ENCODE assay signal across 26 mouse cellular contexts in genomic region chr12:46378914-46379313, GRCm38 (mm10).
DNase-seq lines count a peak whose midpoint lies in the region; ATAC-seq and TF ChIP-seq lines count a peak whose summit lies in the region.
"Had no signal": no experiment of that assay in that cellular context is flagged by ENCODE, and none has a peak within 500 bp of the region (broad histone marks: within the 10 kb centered on the region; RNA-seq: fewer than 3 reads in every experiment).

No protein-coding gene starts in this region.

- no peak overlapping the region for H3K4me3 ChIP-seq in embryonic facial prominence, embryonic 11.5 days (ENCODE audit: low read depth, low read length)
- H3K4me3 ChIP-seq in embryonic facial prominence, embryonic 10.5 days = no peak overlapping the region
- no peak overlapping the region for H3K4me3 ChIP-seq in forebrain, embryonic 15.5 days
- no peak overlapping the region for H3K4me3 ChIP-seq in forebrain, embryonic 12.5 days (replicated peaks)
- no peak overlapping the region for H3K4me3 ChIP-seq in forebrain, postnatal 0 days (ENCODE audit: low read depth, low read length)
- H3K4me3 ChIP-seq in forebrain, embryonic 11.5 days (ENCODE audit: low read depth, low read length) = no peak overlapping the region
- H3K4me3 ChIP-seq: embryonic facial prominence, embryonic 13.5 days; embryonic facial prominence, embryonic 15.5 days; erythroblast, embryonic 14.5 days; gastrocnemius, adult 2 months had no signal

- H3K36me3 ChIP-seq in embryonic facial prominence, embryonic 11.5 days (replicated peaks; ENCODE audit: control insufficient read depth, insufficient read depth, low read depth, low read length) = no peaks in the 10 kb centered on the region
- no peaks in the 10 kb centered on the region for H3K36me3 ChIP-seq in embryonic facial prominence, embryonic 10.5 days (replicated peaks)
- no peaks in the 10 kb centered on the region for H3K36me3 ChIP-seq in forebrain, embryonic 15.5 days
- H3K36me3 ChIP-seq in forebrain, embryonic 12.5 days (replicated peaks) = no peaks in the 10 kb centered on the region
- no peaks in the 10 kb centered on the region for H3K36me3 ChIP-seq in forebrain, postnatal 0 days (ENCODE audit: insufficient read depth)
- H3K36me3 ChIP-seq in forebrain, embryonic 11.5 days (ENCODE audit: control insufficient read depth, insufficient read depth, low read length) = no peaks in the 10 kb centered on the region
- H3K36me3 ChIP-seq: embryonic facial prominence, embryonic 13.5 days; embryonic facial prominence, embryonic 15.5 days; G1E had no signal

- H3K9ac ChIP-seq in embryonic facial prominence, embryonic 11.5 days (replicated peaks; ENCODE audit: low read length) = no peak overlapping the region
- no peak overlapping the region for H3K9ac ChIP-seq in forebrain, embryonic 15.5 days (replicated peaks)
- H3K9ac ChIP-seq in forebrain, embryonic 12.5 days = no peak overlapping the region
- H3K9ac ChIP-seq in forebrain, postnatal 0 days = no peak overlapping the region
- H3K9ac ChIP-seq in forebrain, embryonic 11.5 days (ENCODE audit: low read length) = no peak overlapping the region
- H3K9ac ChIP-seq: embryonic facial prominence, embryonic 13.5 days; embryonic facial prominence, embryonic 15.5 days had no signal

- H3K27ac ChIP-seq in embryonic facial prominence, embryonic 11.5 days (replicated peaks; ENCODE audit: low read depth, low read length) = no peak overlapping the region
- no peak overlapping the region for H3K27ac ChIP-seq in embryonic facial prominence, embryonic 10.5 days (replicated peaks)
- no peak overlapping the region for H3K27ac ChIP-seq in forebrain, embryonic 15.5 days (replicated peaks)
- H3K27ac ChIP-seq in forebrain, embryonic 12.5 days = no peak overlapping the region
- H3K27ac ChIP-seq in forebrain, postnatal 0 days (ENCODE audit: low read depth, low read length) = no peak overlapping the region
- H3K27ac ChIP-seq in forebrain, embryonic 11.5 days (ENCODE audit: low read depth, low read length) = no peak overlapping the region
- H3K27ac ChIP-seq: embryonic facial prominence, embryonic 13.5 days; embryonic facial prominence, embryonic 15.5 days; gastrocnemius, adult 2 months had no signal

- peak; percentile 25 for DNase-seq in embryonic facial prominence, embryonic 11.5 days (ENCODE audit: low spot score)
- DNase-seq in embryonic facial prominence, embryonic 10.5 days (ENCODE audit: low spot score) = no peak
- DNase-seq in forebrain, postnatal 0 days = peak; percentile 10
- no peak for DNase-seq in forebrain, embryonic 11.5 days (ENCODE audit: low spot score)
- DNase-seq: adrenal gland, adult 8-10 months; adrenal gland, postnatal 14 days; adrenal gland, postnatal 36 days; B cell, adult 2 months; cerebellum, adult 11 months; cerebellum, adult 18-20 months; cerebellum, adult 8-10 months; cerebellum, adult 9-11 months; cerebellum, postnatal 14 days; cerebellum, postnatal 36 days; embryo, embryonic 11 days; gastrocnemius, adult 2 months had no signal

- H3K4me2 ChIP-seq in embryonic facial prominence, embryonic 11.5 days (ENCODE audit: low read depth, low read length) = no peak overlapping the region
- no peak overlapping the region for H3K4me2 ChIP-seq in forebrain, embryonic 15.5 days (replicated peaks)
- H3K4me2 ChIP-seq in forebrain, embryonic 12.5 days = no peak overlapping the region
- H3K4me2 ChIP-seq in forebrain, postnatal 0 days (ENCODE audit: low read depth) = no peak overlapping the region
- no peak overlapping the region for H3K4me2 ChIP-seq in forebrain, embryonic 11.5 days (ENCODE audit: low read depth, low read length, severe bottlenecking)
- H3K4me2 ChIP-seq: embryonic facial prominence, embryonic 13.5 days; embryonic facial prominence, embryonic 15.5 days had no signal

- no peak for TF ChIP-seq CTCF in forebrain, postnatal 0 days (IDR thresholded peaks at IDR 0.05; ENCODE audit: low read depth)

- H3K27me3 ChIP-seq in embryonic facial prominence, embryonic 11.5 days (ENCODE audit: control insufficient read depth, insufficient read depth, low read length) = no peaks in the 10 kb centered on the region
- H3K27me3 ChIP-seq in embryonic facial prominence, embryonic 10.5 days (replicated peaks; ENCODE audit: low read depth, poor library complexity, severe bottlenecking) = no peaks in the 10 kb centered on the region
- H3K27me3 ChIP-seq in forebrain, embryonic 15.5 days = no peaks in the 10 kb centered on the region
- no peaks in the 10 kb centered on the region for H3K27me3 ChIP-seq in forebrain, embryonic 12.5 days
- no peaks in the 10 kb centered on the region for H3K27me3 ChIP-seq in forebrain, postnatal 0 days (ENCODE audit: insufficient read depth, low read length)
- H3K27me3 ChIP-seq in forebrain, embryonic 11.5 days (ENCODE audit: control insufficient read depth, insufficient read depth, low read length) = no peaks in the 10 kb centered on the region
- H3K27me3 ChIP-seq: CH12.LX; embryonic facial prominence, embryonic 13.5 days; embryonic facial prominence, embryonic 15.5 days; Patski had no signal

- no peak for ATAC-seq in embryonic facial prominence, embryonic 11.5 days (replicated peaks; ENCODE audit: insufficient number of reproducible peaks, low FRiP score, low TSS enrichment, low read depth)
- ATAC-seq in forebrain, embryonic 15.5 days (replicated peaks) = 0 out of 2 replicates have a peak, but pooled peaks have one; percentile 58
- no peak for ATAC-seq in forebrain, embryonic 12.5 days (ENCODE audit: low FRiP score)
- no peak; the same call in 1 of the 2 replicates for ATAC-seq in forebrain, postnatal 0 days
- ATAC-seq in forebrain, embryonic 11.5 days (replicated peaks; ENCODE audit: low FRiP score) = no peak
- ATAC-seq: activated CD4-positive, CD25-positive, alpha-beta regulatory T cell, adult 4 months; CD4-positive, CD25-positive, alpha-beta regulatory T cell, adult 4 months; Patski had no signal

- H3K9me3 ChIP-seq in embryonic facial prominence, embryonic 11.5 days (replicated peaks; ENCODE audit: control insufficient read depth, low read length) = no peaks in the 10 kb centered on the region
- H3K9me3 ChIP-seq in embryonic facial prominence, embryonic 10.5 days = no peaks in the 10 kb centered on the region
- H3K9me3 ChIP-seq in forebrain, embryonic 15.5 days = no peaks in the 10 kb centered on the region
- no peaks in the 10 kb centered on the region for H3K9me3 ChIP-seq in forebrain, embryonic 12.5 days
- no peaks in the 10 kb centered on the region for H3K9me3 ChIP-seq in forebrain, postnatal 0 days (ENCODE audit: low read length)
- H3K9me3 ChIP-seq in forebrain, embryonic 11.5 days (ENCODE audit: control insufficient read depth, low read length) = no peaks in the 10 kb centered on the region
- H3K9me3 ChIP-seq: embryonic facial prominence, embryonic 13.5 days; embryonic facial prominence, embryonic 15.5 days; G1E had no signal

- H3K4me1 ChIP-seq in embryonic facial prominence, embryonic 11.5 days (ENCODE audit: control insufficient read depth, insufficient read depth, low read length) = no peaks in the 10 kb centered on the region
- no peaks in the 10 kb centered on the region for H3K4me1 ChIP-seq in embryonic facial prominence, embryonic 10.5 days
- H3K4me1 ChIP-seq in forebrain, embryonic 15.5 days = no peaks in the 10 kb centered on the region
- H3K4me1 ChIP-seq in forebrain, embryonic 12.5 days = no peaks in the 10 kb centered on the region
- H3K4me1 ChIP-seq in forebrain, postnatal 0 days (ENCODE audit: insufficient read depth) = no peaks in the 10 kb centered on the region
- no peaks in the 10 kb centered on the region for H3K4me1 ChIP-seq in forebrain, embryonic 11.5 days (replicated peaks; ENCODE audit: control insufficient read depth, insufficient read depth, low read length)
- H3K4me1 ChIP-seq: embryonic facial prominence, embryonic 13.5 days; embryonic facial prominence, embryonic 15.5 days had no signal

Comparison
In these comparisons a context has a peak if more than half of its experiments do, and no peak if none do; other contexts are left out.
1. DNase-seq: peak in embryonic facial prominence, embryonic 11.5 days (single experiment) and forebrain, postnatal 0 days (single experiment); none in embryonic facial prominence, embryonic 10.5 days (single experiment) and forebrain, embryonic 11.5 days (single experiment).